Mouse (Mus musculus) cerebellum, postnatal 4 days (tissue): ENCODE results near the gene Foxn4.

Experiments
- DNase-seq, 2 experiments: peaks; one replicate each; pipeline ENCODE4 v3.0.0; 2022; ENCODE audit warnings: low spot score in 2 of 2, mixed read lengths in 1 of 2

Foxn4 gene

DNA sequence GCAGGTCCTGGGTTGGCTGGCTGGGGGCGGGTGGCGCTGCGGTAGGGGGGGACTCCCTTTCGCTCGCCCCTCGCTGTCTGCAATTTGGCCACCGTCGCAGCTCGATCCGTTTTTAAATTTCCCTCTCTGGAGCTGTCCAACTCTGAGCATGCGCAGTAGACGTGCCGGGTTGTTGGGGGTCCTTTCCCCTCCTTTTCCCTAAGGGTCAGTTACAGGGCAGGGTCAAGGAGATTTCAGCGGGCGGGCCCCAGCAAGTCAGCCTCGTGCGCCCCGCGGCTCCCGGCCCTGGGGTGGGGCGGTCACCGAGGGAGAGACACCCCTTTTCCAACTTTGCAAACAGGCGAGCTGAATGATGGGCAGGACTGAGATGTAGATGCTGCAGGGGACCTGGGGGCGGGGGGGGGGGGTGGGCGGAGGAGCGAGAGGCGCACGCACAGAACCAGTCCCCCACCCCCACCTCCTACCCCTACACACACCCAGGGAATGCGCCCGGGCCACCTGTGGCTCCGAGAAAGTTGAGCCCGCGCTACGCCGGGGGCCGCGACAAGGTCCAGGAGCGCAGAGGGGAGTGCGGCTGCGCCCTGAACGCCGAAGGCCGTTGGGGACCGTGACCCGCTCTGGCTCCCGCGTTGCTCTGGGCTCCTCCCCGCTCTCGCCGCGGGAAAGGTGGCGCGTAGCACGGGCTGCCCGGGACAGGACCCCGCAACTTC lies at the start of gene Foxn4:
Foxn4 (minus strand) TSS at position 115 of the 710 bp plus-strand sequence.
- DNase-seq, result no peak

DNA sequence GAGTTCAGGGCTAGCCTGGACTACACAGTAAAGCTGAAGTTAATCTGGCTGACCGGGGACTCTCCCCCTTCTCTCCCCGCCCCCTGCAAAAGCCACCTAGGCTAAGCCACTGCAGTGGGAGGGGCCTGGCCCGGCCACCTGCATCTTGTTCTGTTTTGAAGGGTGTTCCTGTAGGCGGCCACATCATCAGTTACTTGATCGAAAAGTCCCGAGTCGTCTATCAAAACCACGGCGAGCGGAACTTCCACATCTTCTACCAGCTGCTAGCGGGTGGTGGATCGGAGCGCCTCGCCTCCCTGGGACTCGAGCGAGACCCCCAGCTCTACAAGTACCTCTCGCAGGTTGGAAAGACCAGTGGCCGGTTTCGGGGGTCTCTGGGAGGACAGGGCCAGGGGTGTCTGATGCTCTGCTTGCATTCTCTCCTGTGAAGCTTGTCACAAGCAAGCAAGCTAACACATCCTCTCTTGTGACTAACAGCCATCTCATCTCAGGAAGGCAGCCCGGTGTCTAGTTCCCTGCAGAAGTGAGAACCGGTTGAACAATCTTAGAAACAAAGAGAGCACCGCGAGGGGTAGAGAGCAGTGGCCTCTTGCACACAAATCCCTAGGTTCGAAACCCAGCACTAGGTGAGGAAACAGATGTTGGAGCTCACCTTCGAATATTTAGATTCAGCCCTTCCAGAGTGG lies 49.6 kb upstream of the Foxn4 start:
- no peak for DNase-seq

DNA sequence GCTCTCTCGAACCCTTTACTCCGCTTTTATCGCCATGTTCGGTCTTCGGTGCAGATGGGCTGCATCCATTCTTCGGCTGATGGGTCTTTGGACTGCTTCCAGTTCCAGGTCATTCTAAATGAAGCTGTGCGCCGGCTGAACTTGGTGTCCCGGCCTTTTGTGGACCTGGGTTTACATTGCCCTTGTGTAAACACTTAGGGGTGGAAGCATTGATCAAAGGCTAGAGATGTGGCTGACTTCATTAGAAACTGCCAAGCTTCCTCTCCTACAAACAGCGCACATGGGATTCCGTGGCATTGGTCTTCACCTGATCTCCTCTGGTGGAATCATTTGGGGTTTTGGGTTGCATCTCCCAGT lies 36.1 kb upstream of the Foxn4 start:
- no peak for DNase-seq

DNA sequence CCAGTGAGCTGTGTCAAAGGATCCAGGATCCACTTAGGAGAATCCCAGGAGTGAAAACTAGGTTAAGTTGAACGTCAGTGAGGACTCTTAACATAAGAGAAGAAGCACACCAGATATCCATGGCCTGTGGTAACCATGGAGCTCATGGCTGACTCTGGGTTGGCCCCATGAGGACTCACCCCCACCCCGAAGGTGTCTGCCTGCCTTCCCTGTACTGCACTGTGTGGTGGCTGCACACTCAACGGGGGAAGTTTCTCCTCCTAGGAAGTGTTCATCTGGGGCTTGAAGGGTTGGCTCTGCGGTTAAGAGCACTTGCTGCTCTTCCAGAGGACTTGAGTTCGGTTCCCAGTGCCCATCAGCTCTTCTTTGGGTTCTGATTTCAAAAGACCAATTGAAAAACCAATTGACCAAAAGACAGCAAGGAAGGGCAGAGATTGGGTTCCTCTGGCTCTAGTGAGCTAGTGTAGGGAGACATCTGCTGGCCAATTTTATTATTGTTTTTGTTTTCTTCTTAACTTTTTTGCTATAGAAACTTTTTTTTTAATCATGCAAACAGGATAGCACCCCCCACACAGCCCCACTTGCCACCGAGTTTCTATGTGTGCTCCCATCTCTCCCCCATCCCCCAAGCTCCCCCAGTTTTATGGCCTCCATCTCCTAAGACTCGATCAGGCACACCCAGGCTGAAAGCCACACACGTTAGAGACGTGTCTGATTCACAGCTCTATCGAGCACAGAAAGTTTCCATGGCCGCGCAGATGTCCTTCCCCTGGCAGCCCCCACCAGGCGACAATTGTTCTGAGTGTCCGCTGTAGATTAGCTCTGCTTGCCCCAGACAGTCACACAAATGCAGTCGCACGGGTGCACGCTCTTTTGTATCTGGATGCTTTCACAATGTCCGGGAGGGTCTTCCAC lies 35.4 kb upstream of the Foxn4 start:
- no peak for DNase-seq

DNA sequence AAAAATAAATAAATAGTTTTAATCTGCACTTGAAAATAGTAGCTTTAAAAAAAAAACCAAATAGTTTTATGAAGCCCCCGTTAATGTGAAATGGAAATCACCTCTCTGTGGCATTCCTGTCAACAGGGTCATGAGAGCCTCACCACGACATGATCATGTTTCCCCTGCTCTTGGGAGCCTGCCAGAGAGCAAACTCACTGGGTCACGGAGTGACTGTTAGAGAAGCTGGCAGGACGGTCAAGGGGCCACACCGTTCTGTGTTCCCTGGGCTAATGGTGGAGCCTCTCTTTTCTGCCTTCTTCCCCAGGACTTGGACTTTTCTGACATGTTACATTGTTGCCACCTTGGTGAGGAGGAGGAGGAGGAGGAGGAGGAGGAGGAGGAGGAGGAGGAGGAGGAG lies 32.9 kb upstream of the Foxn4 start:
- no peak for DNase-seq

DNA sequence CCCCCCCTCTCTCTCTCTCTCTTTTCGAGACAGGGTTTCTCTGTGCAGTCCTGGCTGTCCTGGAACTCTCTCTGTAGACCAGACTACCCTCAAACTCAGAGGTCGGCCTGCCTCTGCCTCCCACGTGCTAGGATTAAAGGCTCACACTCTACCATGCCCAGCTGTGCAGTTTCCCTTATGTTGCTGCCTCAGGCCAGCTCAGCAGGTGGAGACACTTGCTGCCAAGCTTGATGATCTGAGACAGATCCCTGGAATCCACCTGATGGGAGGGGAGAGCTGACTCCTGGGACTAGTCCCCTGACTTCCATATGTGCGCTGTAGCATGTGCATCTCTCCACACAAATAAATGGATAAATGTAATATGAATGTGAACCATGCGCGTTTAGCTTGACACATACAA lies 29.6 kb upstream of the Foxn4 start:
- DNase-seq, result no peak

DNA sequence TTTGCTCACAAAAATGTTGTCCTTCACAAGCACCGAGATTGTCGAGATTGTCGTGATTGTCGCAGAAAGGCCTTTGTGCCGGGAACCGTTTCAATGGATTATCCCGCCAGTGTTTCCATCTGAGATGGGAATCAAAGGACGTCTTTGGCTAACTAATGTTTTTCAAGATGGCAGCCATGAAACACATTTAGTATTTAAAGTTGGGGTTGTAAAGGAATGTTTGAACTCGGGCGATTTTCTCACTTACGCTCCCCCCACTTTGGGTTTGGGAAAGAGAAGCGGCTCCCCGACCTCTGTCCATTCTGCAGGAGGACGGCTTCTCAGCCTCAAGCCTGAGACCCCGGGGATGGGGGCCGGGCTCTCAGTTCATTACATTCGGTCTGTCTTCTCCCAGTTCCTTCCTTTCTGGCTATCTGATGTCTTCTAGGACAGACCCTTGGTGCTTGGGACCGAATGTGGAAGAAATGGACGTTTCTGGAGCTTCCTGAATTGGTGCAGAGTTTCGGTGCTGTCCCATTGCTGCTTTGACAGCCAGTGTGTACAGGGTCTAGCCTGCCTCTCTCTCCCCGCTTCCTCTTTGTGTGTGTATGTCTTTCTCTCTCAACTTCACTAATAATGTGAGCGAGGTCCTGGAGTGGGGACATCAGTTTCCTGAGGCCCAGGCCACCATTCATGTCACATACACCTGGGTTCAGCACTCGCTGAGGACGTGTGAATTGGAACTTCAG lies 26.4 kb upstream of the Foxn4 start:
- DNase-seq, result no peak

DNA sequence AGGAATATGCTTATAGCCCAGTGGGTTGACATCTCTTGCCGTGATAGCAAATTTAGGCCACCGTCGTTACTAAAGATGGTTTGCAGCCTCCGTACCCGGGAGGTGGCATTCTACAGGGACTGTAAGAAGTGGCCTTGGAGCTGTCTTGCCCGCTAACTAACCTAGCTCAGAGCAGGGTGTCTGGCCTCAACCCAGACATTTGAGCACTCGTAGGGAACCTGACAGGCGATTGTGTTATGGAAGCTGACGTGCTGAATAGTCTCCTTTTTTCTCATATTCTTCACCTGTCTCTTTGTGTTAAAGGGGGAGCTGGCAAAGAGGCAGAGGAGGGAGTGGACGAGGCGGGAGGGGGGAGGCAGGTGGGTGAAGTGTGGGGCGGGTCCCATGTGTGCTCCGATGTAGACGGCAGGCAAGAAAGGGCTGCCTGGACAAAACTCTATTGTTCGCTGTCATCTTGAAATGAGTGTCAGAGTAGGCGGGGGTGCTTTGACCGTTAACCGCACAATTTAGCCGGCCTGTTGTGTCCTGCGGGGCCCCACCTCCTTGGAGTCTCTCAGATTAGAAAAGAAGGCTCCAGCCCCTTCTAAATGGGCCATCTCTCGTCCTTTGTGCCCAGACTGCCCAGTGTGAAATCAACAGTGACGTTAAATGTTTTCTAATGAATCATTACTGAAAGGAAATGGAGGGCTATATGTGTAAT lies 25.7 kb upstream of the Foxn4 start:
- no peak for DNase-seq

DNA sequence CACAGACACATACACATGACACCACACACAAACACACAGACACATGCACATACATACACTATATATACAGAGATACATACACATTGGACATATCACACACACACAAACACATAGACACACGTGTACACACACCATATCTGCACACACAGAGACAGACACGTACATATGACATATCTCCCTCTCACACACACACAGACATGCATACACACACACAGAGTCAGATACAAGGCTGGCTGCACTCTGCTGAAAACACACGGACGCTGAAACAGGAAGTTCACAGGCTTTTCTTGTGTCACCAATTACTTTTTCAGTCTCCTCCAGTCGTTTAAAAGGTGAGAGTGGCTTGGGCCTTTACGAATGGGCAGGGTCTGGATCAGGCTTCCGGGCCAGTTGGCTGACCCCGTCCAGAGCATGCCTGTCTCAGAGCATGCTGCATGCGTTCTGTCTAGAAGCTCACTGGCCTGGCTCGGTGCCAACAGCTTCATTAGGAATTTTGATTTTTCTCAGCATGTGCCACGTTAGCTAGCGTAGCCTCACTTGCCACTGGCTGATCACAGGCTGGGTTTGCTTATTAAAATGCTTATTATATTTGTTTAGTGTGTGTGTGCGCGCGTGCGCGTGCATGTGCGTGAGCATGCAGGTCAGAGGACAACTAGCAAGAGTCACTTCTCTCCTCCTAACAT lies 24.7 kb upstream of the Foxn4 start:
- peak in 1 of 2 experiments; percentile 50 for DNase-seq

DNA sequence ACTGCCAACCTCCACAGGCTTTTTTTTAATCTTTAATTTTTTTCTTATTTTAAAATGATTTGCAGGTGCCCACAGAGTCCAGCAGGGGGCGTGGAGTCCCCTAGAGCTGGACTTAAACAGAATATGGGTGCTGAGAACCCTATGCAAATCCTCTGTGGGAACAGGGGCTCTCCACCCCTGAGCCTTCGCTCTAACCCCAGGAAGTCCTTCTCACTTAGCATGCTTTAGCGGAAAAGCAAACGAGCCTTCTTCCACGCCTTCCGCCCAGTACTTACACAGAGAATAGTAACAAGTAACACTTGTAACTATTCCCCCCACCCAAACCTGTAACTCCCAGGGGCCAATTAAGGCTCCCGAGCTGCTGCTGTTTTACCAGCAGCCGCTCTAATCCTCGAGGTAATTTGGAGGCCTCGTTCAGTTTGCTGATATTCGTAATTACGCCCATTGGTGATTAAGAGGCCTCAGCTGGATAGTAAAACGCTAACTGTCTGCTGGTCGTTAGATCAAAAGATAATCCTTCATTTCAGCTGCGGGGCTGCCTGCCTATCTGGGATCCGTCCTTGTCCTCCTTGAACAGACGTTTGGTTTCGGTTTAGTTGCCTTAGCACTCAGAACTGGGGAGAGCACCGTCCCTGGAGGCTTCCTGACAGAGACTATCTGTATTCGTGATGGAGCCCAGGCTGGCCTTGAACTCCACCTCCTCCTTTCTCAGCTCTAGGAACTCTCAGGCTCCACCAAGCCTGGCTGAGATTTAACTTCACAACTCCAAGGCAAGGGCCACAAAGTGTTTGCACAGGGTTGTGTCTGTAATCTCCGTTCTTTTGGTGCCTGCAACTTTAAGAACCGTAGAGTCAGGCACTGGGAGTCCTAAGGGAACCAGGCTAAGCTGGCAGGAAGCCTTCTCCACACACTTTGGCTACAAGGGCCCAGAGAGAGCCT lies 23.4 kb upstream of the Foxn4 start:
- no peak for DNase-seq

DNA sequence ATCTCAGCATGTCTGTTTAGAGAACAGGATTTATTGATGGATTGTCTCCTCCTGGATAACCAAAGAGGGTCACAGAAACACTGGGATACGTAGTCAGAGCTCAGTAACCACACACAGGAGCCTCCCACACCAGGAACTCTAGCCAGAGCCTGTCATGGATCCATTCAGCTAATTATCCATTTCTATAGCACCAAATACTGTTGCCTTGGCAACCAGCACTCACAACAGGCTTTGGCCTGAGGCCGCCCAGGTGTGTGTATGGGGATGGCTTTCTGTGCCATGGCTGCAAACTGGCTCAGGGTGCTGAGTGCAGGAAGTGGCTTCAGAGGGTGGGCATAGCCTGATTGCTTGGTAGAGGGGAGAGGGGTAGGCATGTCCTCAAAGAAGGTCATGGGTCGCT lies 16.4 kb upstream of the Foxn4 start:
- no peak for DNase-seq

DNA sequence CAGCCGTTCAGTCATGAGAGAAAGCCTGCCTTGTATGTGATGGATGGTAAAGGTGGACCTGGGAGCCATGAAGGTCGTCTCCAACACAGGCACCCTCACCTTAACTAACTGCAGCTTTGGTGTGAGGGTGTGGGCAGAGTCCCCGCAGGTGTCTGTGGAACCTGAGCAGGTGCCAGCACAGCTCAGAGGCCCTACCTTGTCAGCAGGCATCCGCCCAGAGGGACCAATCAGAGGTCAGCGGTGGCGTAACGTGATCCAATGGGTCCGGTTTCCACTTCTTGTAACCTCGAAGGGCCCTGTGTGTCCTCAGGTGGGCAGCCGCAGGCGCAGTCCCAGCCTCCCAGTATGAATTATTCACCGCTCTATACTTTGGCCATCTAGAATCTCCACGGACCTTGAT lies 15.3 kb upstream of the Foxn4 start, which contains the start of gene Myo1h:
Myo1h (plus strand) TSS at position 293 of the 400 bp plus-strand sequence.
- no peak for DNase-seq

DNA sequence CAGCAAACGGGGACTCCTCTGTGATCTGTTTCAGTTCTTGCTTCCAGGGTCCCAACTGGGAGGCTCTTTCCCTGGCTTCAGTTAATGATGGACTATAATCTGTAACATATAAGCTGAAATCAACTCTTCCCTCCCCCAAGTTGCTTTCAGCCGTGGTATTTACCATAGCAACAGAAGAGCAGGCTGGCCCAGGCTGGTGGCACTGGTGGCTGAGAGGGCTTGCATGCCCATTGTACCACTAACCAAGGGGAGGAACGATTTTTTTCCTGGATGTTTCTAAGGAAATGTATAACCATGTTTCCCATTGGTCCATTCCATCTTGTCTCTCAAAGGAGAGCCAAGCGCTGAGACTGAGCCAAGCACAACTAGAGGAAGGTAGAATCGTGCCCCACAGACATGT lies 14.8 kb upstream of the Foxn4 start:
- DNase-seq, result no peak

DNA sequence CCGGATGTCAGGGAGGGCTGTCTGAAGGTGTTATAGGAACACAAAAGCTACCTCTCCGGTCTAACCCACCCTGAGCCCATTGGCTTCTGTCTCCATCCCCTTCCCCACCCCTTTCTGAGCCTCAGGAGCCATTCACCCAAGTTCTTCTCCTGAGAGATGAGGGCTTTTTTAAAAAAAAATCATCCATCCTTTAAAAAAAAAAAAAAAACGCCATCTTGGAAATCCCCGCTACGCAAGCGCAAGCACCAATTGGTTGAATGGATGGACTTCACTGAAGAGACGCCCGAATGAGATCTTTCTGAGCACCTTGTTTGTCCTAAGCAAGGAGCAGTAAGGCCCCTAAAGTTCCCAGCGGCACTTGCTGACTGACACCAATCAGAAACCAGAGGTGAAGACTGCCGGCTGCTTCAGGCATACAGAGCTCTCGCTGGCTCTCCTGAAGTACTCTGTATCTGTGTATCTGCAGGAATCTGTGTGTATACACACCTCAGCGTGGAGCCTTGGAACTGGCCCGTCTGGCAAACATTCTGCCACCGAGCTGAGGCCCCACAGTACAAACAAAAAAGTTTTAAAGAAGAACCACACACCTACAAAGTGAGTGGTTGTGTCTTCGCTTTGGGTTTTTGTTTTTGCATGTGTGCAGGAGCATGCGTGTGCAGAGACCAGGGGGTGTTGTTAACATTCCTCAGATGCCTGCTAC lies 13.4 kb upstream of the Foxn4 start:
- no peak for DNase-seq

DNA sequence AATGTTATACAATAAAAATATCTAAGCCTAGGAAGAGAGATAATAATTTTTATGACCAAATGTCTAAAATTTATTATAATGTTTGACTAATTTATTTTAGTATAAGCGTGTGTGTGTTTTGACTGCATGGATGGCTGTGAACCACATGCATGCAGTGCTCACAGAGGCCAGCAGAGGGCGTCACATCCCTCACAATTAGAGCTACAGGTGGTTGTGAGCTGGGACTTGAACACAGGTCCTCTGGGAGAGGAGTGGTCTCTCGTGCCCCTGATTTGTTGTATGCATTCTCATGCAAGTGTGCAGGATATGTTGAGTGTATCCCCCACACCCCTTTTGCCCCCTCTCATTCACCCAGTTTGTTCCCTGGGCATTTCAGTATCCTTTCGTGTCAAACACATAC lies 12.5 kb upstream of the Foxn4 start:
- DNase-seq, result no peak

DNA sequence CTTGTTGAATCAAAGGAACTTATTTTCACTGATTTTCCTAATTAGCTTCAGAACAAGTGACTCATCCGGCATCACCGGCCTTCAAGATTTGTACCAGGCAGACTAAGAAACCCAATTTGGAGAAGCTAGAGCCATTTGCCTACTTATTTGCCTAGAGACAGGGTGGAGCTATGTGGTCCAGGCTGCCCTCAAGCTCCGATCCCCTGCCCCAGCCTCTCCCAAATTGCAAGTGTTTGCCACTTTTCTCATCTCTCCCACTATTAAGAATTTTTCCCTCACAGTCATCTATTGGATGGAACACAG lies 11.7 kb upstream of the Foxn4 start:
- no peak for DNase-seq

DNA sequence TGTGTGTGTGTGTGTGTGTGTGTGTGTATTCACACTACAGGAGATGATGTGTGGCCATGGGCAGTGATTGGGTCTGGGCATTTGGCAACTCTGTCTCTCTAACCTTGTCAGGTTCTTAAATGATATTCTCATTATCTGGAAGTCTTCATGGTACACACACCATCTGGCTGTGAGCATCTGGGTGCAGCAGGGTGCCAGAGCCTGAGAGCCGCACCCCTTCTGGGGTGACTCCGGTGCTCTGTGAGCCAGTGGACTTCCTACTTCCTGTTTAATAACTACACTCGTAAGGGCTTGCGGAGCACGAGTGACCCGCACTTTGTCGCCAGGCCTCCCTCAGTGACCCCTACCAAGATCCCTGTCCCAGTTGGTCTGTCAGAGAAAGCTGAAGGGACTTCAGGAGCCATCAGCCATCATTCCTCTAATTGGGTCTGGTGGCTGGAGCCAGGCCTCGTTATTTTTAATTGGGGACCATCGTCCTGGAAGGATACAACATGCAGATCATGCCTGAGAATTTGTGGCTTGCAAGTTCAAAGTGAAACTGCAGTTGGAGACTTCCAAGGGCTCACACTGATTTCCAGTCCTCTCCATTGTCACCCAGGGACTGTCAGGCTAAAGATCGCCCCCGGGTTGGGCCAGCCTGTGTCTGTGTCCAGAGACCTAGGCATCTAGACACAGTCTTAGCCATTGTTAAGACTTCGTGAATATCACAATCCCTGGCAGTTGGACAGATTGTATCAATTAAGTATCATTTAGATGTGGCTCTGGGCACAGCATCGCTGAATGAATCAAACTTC lies 11.2 kb upstream of the Foxn4 start:
- DNase-seq, result no peak

DNA sequence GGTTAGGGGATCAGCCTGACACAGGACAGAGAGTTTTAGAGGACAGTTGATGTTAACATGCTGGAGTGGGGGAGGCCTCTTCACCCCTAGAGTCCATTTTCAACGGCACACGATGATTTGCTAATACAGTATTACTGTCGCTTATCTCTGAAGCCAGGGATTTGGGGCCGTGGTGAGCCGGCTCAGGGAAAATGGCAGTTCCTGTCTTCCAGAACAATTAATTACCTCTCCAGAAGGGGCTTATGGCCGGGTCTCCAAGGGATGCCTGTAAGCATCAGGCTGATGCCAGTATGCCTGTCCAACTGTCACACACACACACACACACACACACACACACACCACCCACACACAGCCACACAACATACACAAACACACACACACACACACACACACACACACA lies 8.7 kb upstream of the Foxn4 start:
- DNase-seq, result no peak
